Mouse (Mus musculus) liver, postnatal 0 days (tissue): Measurements from ENCODE around the gene Ppm1d.

Experiments
- CTCF ChIP-seq: sonication (generic); IDR thresholded peaks from 2 replicates; pipeline ENCODE4 v1.5.1; 2016; ENCODE audit warnings: antibody characterized with exemption, low read depth
- EP300 ChIP-seq: IDR thresholded peaks from 2 replicates; pipeline ENCODE4 v1.6.1; 2016; ENCODE audit warnings: antibody characterized with exemption, low read depth, mild to moderate bottlenecking

GRCm38 (mm10) chr11:85382055-85382454 lies 71.0 kb downstream of the Ppm1d start:
- TF ChIP-seq CTCF (peak; percentile 91), EP300 (no peak)
